ENCODE assay signal across 7 mouse cellular contexts in the genomic region with DNA sequence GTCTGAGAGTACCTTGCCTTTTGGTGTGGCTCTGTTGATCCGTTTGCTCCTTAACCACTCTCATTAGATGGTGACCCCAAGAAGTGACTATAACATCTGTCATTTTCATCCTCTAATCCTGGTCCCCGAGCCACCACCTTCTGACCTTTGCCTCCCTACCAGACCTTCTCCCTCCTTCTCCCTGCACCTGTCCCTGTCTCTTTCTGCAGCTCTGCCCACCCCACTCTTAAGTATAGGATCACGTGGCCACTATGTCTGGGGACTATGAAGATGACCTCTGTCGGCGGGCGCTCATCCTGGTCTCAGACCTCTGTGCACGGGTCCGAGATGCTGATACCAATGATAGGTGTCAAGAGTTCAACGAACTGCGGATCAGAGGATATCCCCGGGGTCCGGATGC. TPM values are rescaled to one million over a fixed set of nuclear protein-coding genes. Genes with fewer than 3 reads are reported as not detected.
DNase-seq lines count a peak whose midpoint lies in the region; ATAC-seq and TF ChIP-seq lines count a peak whose summit lies in the region.

Gene 1700008O03Rik, minus strand, starts transcription at position 101 of the 400 bp plus-strand sequence.

- TF ChIP-seq CTCF in liver, adult 2 months (IDR thresholded peaks at IDR 0.05; ENCODE audit: low read depth, low read length), result no peak
- TF ChIP-seq CTCF in embryonic fibroblast, embryonic 13.5 days (IDR thresholded peaks at IDR 0.05; ENCODE audit: borderline replicate concordance, insufficient read depth, low read length), result no peak

- H3K79me2 ChIP-seq in liver, adult 2 months (ENCODE audit: control insufficient read depth, insufficient read depth, low read length), result no peaks in the 10 kb centered on the region

- TF ChIP-seq POLR2A in liver, adult 2 months (IDR thresholded peaks at IDR 0.05; ENCODE audit: extremely low read depth, insufficient read depth, low read length), result no peak
- no peak for TF ChIP-seq POLR2A in embryonic fibroblast, embryonic 13.5 days (IDR thresholded peaks at IDR 0.05; ENCODE audit: low read depth, low read length)

- H3K4me3 ChIP-seq in liver, adult 2 months (ENCODE audit: insufficient read depth, low read depth, low read length), result peak within 1 kb of the TSS; percentile 78
- peak within 1 kb of the TSS; percentile 2; the same call in 1 of the 2 replicates for H3K4me3 ChIP-seq in embryonic fibroblast, embryonic 13.5 days (ENCODE audit: insufficient read depth, low read length)
- H3K4me3 ChIP-seq in intestine, embryonic 16.5 days (ENCODE audit: low read length), result peak within 1 kb of the TSS; percentile 48
- H3K4me3 ChIP-seq in neural tube, embryonic 14.5 days (ENCODE audit: low read depth, low read length), result peak within 1 kb of the TSS; percentile 45

- intact Hi-C loops in left cerebral cortex, postnatal 14 days (cut with DNase I), result no loop called here

- H3K4me1 ChIP-seq in liver, adult 2 months (ENCODE audit: control insufficient read depth, insufficient read depth, low read length), result no peaks in the 10 kb centered on the region
- H3K4me1 ChIP-seq in embryonic fibroblast, embryonic 13.5 days (ENCODE audit: control insufficient read depth, insufficient read depth, low read length), result no peaks in the 10 kb centered on the region
- peaks cover 3% of the 10 kb centered on the region; the same call in 1 of the 2 replicates for H3K4me1 ChIP-seq in intestine, embryonic 16.5 days (ENCODE audit: control insufficient read depth, insufficient read depth, low read length)
- H3K4me1 ChIP-seq in neural tube, embryonic 14.5 days (ENCODE audit: control insufficient read depth, insufficient read depth, low read length), result no peaks in the 10 kb centered on the region; the same call in 1 of the 2 replicates

- WGBS in liver, adult 2 months, result 81% methylated on average over 12 of the region's 12 CpGs
- 76% methylated on average over 12 of the region's 12 CpGs for WGBS in intestine, embryonic 16.5 days
- 86% methylated on average over 12 of the region's 12 CpGs for WGBS in neural tube, embryonic 14.5 days

- H3K27ac ChIP-seq in liver, adult 2 months (replicated peaks; ENCODE audit: insufficient read depth, low read depth, low read length), result no peak within 1 kb of the TSS
- no peak within 1 kb of the TSS for H3K27ac ChIP-seq in embryonic fibroblast, embryonic 13.5 days (ENCODE audit: insufficient read depth, low read length)
- H3K27ac ChIP-seq in intestine, embryonic 16.5 days (ENCODE audit: low read length), result no peak within 1 kb of the TSS
- no peak within 1 kb of the TSS; the same call in 1 of the 2 replicates for H3K27ac ChIP-seq in neural tube, embryonic 14.5 days (ENCODE audit: low read depth, low read length)

- H3K36me3 ChIP-seq in liver, adult 2 months (ENCODE audit: control insufficient read depth, insufficient read depth, low read length), result no peaks in the 10 kb centered on the region
- no peaks in the 10 kb centered on the region for H3K36me3 ChIP-seq in intestine, embryonic 16.5 days (ENCODE audit: control insufficient read depth, insufficient read depth, low read length)
- no peaks in the 10 kb centered on the region for H3K36me3 ChIP-seq in neural tube, embryonic 14.5 days (ENCODE audit: control insufficient read depth, insufficient read depth, low read length)

- H3K9ac ChIP-seq in liver, adult 2 months (ENCODE audit: low read depth, low read length), result peak within 1 kb of the TSS; percentile 70
- peak within 1 kb of the TSS; percentile 68 for H3K9ac ChIP-seq in intestine, embryonic 16.5 days (ENCODE audit: low read depth, low read length)
- H3K9ac ChIP-seq in neural tube, embryonic 14.5 days (replicated peaks; ENCODE audit: low read depth, low read length), result peak within 1 kb of the TSS; percentile 64

- DNase-seq in liver, adult 2 months (ENCODE audit: extremely low read depth, low read depth, low spot score), result no peak
- DNase-seq in liver, result no peak
- no peak for DNase-seq in right cerebral cortex, postnatal 4 days
- DNase-seq in left cerebral cortex, postnatal 14 days (ENCODE audit: low spot score in 2 of 2), result no peak

- peak within 1 kb of the TSS; percentile 88 for H3K4me2 ChIP-seq in intestine, embryonic 16.5 days (ENCODE audit: low read depth, low read length)
- H3K4me2 ChIP-seq in neural tube, embryonic 14.5 days (ENCODE audit: low read depth, low read length), result peak within 1 kb of the TSS; percentile 83

- H3K27me3 ChIP-seq in liver, adult 2 months (ENCODE audit: control insufficient read depth, insufficient read depth, low read length), result no peaks in the 10 kb centered on the region
- peaks cover 16% of the 10 kb centered on the region; the same call in 1 of the 2 replicates for H3K27me3 ChIP-seq in intestine, embryonic 16.5 days (replicated peaks; ENCODE audit: control insufficient read depth, insufficient read depth, low read length)
- 0 out of 2 replicates have a peak, but pooled peaks cover 2% of the 10 kb centered on the region for H3K27me3 ChIP-seq in neural tube, embryonic 14.5 days (ENCODE audit: control insufficient read depth, insufficient read depth, low read length)

- H3K9me3 ChIP-seq in intestine, embryonic 16.5 days (ENCODE audit: control insufficient read depth, low read length), result no peaks in the 10 kb centered on the region
- no peaks in the 10 kb centered on the region for H3K9me3 ChIP-seq in neural tube, embryonic 14.5 days (ENCODE audit: control insufficient read depth, low read length)

- ATAC-seq in intestine, embryonic 16.5 days, result no peak
- no peak for ATAC-seq in neural tube, embryonic 14.5 days (ENCODE audit: low read depth)

RNA-seq across cellular contexts. Expression of gene 1700008O03Rik, which starts in this region (rescaled TPM):
- not detected in 2 replicates for total RNA-seq in liver, adult 2 months (2014; rRNA removed)
- 0.22 and 0.27 TPM in 2 replicates for polyA plus RNA-seq in liver, adult 2 months (2012; rRNA removed)
- polyA plus RNA-seq in embryonic fibroblast, embryonic 13.5 days (2011; ENCODE audit: insufficient read length, low read depth, missing spikeins), result not detected in 2 replicates
- polyA plus RNA-seq in intestine, embryonic 16.5 days (2015; fragmentation: Nextera tagmentation; extraction: Ambion mirVana), result 0.66 and 0.88 TPM in 2 replicates
- 2.0 and 2.6 TPM in 2 replicates for polyA plus RNA-seq in neural tube, embryonic 14.5 days (2014; fragmentation: Nextera tagmentation; extraction: Ambion mirVana)
- 1 to 10 TPM; 2.3 TPM for total RNA-seq in left cerebral cortex, postnatal 14 days (2021)

Comparison
In these comparisons a context has a peak if more than half of its experiments do, and no peak if none do; other contexts are left out.
1. H3K4me3 ChIP-seq: peak in every context shown above with its lines; median percentile 78 in liver, adult 2 months; 48 in intestine, embryonic 16.5 days; 45 in neural tube, embryonic 14.5 days; 2 in embryonic fibroblast, embryonic 13.5 days.